Mouse (Mus musculus): ENCODE results near the gene Gm20388. TPM values are rescaled to one million over a fixed set of nuclear protein-coding genes. Genes with fewer than 3 reads are reported as not detected.

Gm20388 gene
- polyA plus RNA-seq, 1 experiment from 2014 or later: 47.1 TPM

- H3K4me3 ChIP-seq (ENCODE audit: inconsistent target): no peak overlapping the region
- peaks cover 69% of the 10 kb centered on the region for H3K36me3 ChIP-seq (ENCODE audit: inconsistent target)
- no peak overlapping the region for H3K27ac ChIP-seq
- 93% methylated on average over 11 of the region's 11 CpGs for WGBS (ENCODE audit: missing documents)
- peaks cover 29% of the 10 kb centered on the region for H3K79me2 ChIP-seq (ENCODE audit: inconsistent target)
Observed at GRCm38 (mm10) chr8:122896317-122896716, 2985.7 kb downstream of the Gm20388 start.

DNA sequence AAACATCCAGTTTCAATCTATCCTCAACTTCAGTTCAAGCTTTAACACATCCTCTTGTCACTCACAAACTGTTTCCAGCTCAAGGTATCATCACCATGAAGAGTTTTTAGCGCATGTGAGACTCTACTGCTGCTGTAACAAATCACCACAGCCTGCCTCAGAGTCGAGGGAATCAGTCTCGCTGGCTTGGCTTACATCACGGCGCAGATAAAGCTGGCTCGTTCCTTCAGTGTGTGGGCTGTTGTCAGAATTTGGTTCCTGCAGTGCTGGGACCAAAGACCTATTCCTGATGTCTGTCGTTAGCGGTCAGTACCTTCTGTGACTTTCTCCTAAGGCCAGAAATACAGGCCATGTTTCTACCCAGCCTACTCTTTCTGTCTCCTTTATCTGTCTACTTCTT, 2986.6 kb downstream of the Gm20388 start:
- Histone ChIP-seq H3K4me3 (ENCODE audit: inconsistent target) (no peak overlapping the region), H3K27ac (no peak overlapping the region), H3K36me3 (ENCODE audit: inconsistent target) (peaks cover 62% of the 10 kb centered on the region), H3K79me2 (ENCODE audit: inconsistent target) (peaks cover 38% of the 10 kb centered on the region)
- 96% methylated on average over 8 of the region's 8 CpGs for WGBS (ENCODE audit: missing documents)

GRCm38 (mm10) chr8:122898018-122898417, 2987.4 kb downstream of the Gm20388 start:
- no peak overlapping the region for H3K27ac ChIP-seq
- peaks cover 42% of the 10 kb centered on the region for H3K79me2 ChIP-seq (ENCODE audit: inconsistent target)
- H3K36me3 ChIP-seq (ENCODE audit: inconsistent target): peaks cover 60% of the 10 kb centered on the region
- 62% methylated on average over 4 of the region's 4 CpGs for WGBS (ENCODE audit: missing documents)
- no peak overlapping the region for H3K4me3 ChIP-seq (ENCODE audit: inconsistent target)

DNA sequence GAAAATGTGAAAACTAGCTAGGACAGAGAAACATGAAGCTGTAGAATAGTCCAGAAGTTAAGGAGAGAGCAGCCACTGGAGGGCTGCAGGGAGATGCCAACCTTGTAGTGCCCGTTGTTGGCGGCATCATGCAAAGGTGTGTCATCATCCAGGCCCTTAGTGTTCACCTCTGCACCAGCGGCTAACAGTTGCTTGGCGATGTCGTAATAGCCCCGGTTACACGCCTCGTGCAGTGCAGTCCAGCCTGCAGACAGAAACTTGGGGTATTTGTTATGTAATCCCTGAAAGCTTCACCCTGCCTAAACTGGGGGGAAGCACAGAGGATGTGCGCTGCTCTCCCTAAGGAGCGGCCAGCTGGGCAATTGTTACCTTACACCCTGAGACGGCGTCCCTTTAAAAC, 2987.8 kb downstream of the Gm20388 start:
- H3K79me2 ChIP-seq (ENCODE audit: inconsistent target): peaks cover 44% of the 10 kb centered on the region
- H3K4me3 ChIP-seq (ENCODE audit: inconsistent target): no peak overlapping the region
- no peak overlapping the region for H3K27ac ChIP-seq
- peaks cover 55% of the 10 kb centered on the region for H3K36me3 ChIP-seq (ENCODE audit: inconsistent target)
- 31% methylated on average over 12 of the region's 12 CpGs for WGBS (ENCODE audit: missing documents)

DNA sequence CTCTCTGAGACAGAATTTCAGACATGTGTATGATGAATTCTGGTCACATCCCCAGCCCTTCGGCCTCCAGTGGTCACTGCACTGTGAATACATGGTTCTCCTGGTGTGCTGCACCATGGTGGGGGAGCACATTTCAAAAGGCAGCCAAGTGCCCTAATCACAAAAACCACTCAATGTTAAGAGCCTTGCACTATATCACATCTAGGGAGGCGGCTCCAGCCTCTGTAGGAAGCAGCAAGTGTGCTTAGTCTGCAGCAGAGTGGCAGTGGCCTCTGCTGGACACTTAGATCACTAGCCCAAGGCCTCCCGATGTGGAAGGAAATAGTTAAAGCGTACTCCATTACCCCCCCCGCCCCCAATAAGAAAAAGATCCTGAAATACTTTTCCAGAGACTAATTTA, 2988.4 kb downstream of the Gm20388 start:
- Histone ChIP-seq H3K4me3 (ENCODE audit: inconsistent target) (no peak overlapping the region), H3K27ac (no peak overlapping the region), H3K79me2 (ENCODE audit: inconsistent target) (peaks cover 50% of the 10 kb centered on the region), H3K36me3 (ENCODE audit: inconsistent target) (peaks cover 50% of the 10 kb centered on the region)
- 83% methylated on average over 5 of the region's 5 CpGs for WGBS (ENCODE audit: missing documents)

DNA sequence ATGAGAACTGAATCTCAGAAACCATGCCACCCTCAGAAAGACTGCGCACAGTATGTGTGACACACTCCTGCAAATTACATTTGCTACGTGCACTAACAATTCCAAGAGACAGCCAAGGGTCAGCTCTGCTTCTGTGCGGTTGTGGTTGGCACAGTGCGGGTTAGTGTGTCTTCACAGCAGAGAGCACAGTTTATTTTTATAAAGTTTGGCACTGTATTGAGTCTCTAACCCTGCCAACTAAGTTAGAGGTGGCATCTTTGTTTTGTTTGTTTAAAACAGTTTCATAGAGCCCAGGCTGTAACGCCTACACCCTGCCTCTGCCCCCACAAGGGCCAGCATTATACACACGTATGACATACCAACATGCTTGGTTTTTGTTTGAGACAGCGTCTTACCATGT, 2990.8 kb downstream of the Gm20388 start:
- H3K36me3 ChIP-seq (ENCODE audit: inconsistent target): peaks cover 26% of the 10 kb centered on the region
- no peak overlapping the region for H3K4me3 ChIP-seq (ENCODE audit: inconsistent target)
- 98% methylated on average over 7 of the region's 7 CpGs for WGBS (ENCODE audit: missing documents)
- peaks cover 74% of the 10 kb centered on the region for H3K79me2 ChIP-seq (ENCODE audit: inconsistent target)
- no peak overlapping the region for H3K27ac ChIP-seq

GRCm38 (mm10) chr8:122901892-122902515, 2991.4 kb downstream of the Gm20388 start:
- no peak overlapping the region for H3K4me3 ChIP-seq (ENCODE audit: inconsistent target)
- WGBS (ENCODE audit: missing documents): 93% methylated on average over 8 of the region's 8 CpGs
- peaks cover 20% of the 10 kb centered on the region; the same call in 1 of the 2 replicates for H3K36me3 ChIP-seq (ENCODE audit: inconsistent target)
- no peak overlapping the region for H3K27ac ChIP-seq
- peaks cover 78% of the 10 kb centered on the region for H3K79me2 ChIP-seq (ENCODE audit: inconsistent target)

- WGBS (ENCODE audit: missing documents): 93% methylated on average over 3 of the region's 3 CpGs
Observed at GRCm38 (mm10) chr8:122902581-122902980, 2991.9 kb downstream of the Gm20388 start.

GRCm38 (mm10) chr8:122903002-122903401, 2992.4 kb downstream of the Gm20388 start:
- Histone ChIP-seq H3K4me3 (ENCODE audit: inconsistent target) (no peak overlapping the region), H3K27ac (no peak overlapping the region), H3K36me3 (ENCODE audit: inconsistent target) (peaks cover 21% of the 10 kb centered on the region; the same call in 1 of the 2 replicates), H3K79me2 (ENCODE audit: inconsistent target) (peaks cover 88% of the 10 kb centered on the region)
- 94% methylated on average over 5 of the region's 5 CpGs for WGBS (ENCODE audit: missing documents)

More at GRCm38 (mm10) chr8:122902581-122902980, 2991.9 kb downstream of the Gm20388 start:
- H3K36me3 ChIP-seq (ENCODE audit: inconsistent target): peaks cover 17% of the 10 kb centered on the region; the same call in 1 of the 2 replicates
- peaks cover 83% of the 10 kb centered on the region for H3K79me2 ChIP-seq (ENCODE audit: inconsistent target)
- no peak overlapping the region for H3K27ac ChIP-seq
- H3K4me3 ChIP-seq (ENCODE audit: inconsistent target): no peak overlapping the region

DNA sequence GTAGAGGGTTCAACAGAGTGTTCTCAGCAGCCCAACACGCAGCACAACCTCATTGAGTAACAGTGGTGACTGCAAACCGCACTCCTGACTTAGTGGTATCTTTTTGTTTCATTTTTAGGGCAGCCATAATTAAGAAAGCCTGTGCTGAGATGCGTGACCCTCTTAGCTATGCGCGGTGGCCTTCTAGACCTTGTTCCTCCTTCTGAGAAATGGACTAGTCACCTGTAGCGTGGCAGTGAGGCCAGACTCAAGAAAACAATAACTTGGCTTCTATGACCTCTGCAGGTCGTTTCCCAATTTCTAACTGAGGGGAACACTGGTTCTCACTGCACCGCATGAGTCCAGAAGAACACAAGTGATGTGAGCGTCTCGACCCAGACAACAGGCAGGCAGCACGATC, 2993.9 kb downstream of the Gm20388 start:
- no peak overlapping the region for H3K4me3 ChIP-seq (ENCODE audit: inconsistent target)
- peaks cover 98% of the 10 kb centered on the region for H3K79me2 ChIP-seq (ENCODE audit: inconsistent target)
- WGBS (ENCODE audit: missing documents): 85% methylated on average over 10 of the region's 11 CpGs
- H3K36me3 ChIP-seq (ENCODE audit: inconsistent target): peaks cover 27% of the 10 kb centered on the region; the same call in 1 of the 2 replicates
- no peak overlapping the region for H3K27ac ChIP-seq

- Histone ChIP-seq H3K36me3 (ENCODE audit: inconsistent target) (peaks cover 19% of the 10 kb centered on the region; the same call in 1 of the 2 replicates), H3K27ac (no peak overlapping the region), H3K79me2 (ENCODE audit: inconsistent target) (peaks cover 98% of the 10 kb centered on the region), H3K4me3 (ENCODE audit: inconsistent target) (no peak overlapping the region)
- 100% methylated on average over 2 of the region's 4 CpGs for WGBS (ENCODE audit: missing documents)
Observed at GRCm38 (mm10) chr8:122905346-122905745, 2994.7 kb downstream of the Gm20388 start.

DNA sequence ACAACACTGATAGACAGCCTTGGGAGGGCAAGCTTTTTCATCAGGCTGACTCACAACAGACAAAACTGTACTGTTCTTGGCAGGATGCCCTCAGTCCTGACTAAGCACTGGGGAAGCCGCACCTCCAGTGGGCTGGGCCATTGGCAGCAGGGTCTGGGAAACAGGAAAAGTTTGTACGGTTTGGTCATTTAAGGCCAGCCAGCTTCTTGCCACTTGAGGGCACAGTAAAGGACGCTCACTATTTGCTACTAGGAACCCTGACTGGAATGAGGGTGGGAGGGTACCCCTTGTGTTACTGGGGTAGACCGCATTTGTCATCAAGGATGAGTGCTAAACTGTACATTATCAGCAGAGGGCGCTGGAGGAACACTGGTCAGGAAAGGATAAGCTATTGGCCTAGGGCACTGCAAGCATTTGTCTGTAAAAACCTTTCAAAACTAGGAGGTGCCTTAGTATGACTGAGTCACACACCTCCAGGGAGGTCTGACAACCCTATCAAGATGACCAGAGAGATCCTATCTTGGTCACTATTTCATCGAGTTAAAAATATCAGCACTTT, 2995.9 kb downstream of the Gm20388 start:
- no peak overlapping the region for H3K4me3 ChIP-seq (ENCODE audit: inconsistent target)
- 5% methylated on average over 6 of the region's 6 CpGs for WGBS (ENCODE audit: missing documents)
- peaks cover 98% of the 10 kb centered on the region for H3K79me2 ChIP-seq (ENCODE audit: inconsistent target)
- H3K36me3 ChIP-seq (ENCODE audit: inconsistent target): 0 out of 2 replicates have a peak, but pooled peaks cover 18% of the 10 kb centered on the region
- H3K27ac ChIP-seq: peak overlapping the region; percentile 56

DNA sequence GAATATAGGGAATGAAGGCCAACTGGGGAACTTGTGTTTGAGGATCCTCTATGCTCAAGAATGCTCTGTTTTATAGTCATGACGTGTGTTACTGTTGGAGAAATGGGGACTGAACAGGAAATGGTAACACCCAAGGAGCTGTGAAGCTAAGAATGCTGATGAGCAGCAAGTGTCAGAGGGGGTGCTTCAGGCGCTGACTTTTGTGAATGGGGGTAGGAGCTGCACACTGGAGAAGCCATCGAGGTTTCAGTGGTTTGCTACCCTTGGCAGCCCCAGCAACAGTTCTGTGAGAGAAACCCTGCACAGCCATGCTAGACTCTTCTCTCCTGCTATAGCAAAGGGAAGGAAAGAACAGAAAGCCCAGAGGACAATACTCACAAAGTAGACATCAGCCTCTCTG, 3001.5 kb downstream of the Gm20388 start:
- Histone ChIP-seq H3K36me3 (ENCODE audit: inconsistent target) (0 out of 2 replicates have a peak, but pooled peaks cover 13% of the 10 kb centered on the region), H3K27ac (peak overlapping the region; percentile 42), H3K79me2 (ENCODE audit: inconsistent target) (peaks cover 100% of the 10 kb centered on the region), H3K4me3 (ENCODE audit: inconsistent target) (no peak overlapping the region)
- 26% methylated on average over 3 of the region's 3 CpGs for WGBS (ENCODE audit: missing documents)

DNA sequence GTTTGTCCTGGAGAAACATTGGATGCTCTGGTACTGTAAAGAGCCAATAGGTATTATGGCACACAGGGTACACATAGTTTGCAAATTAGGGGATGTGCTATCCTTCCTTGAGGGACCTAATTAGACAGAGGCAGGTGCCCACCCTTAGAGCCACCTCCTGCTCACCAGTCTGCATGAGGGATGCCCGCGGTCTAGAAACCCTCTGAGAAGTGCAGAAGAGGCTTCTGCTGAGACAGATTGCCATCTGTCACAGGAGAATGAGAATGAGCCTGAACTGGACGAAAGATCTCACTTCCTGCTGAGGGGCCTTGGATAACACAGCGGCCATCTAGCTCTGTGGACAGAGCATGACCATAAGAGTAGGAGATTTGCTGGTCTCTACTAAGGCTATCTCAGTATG, 3002.2 kb downstream of the Gm20388 start:
- H3K79me2 ChIP-seq (ENCODE audit: inconsistent target): peaks cover 100% of the 10 kb centered on the region
- WGBS (ENCODE audit: missing documents): 90% methylated on average over 4 of the region's 4 CpGs
- no peak overlapping the region for H3K4me3 ChIP-seq (ENCODE audit: inconsistent target)
- H3K36me3 ChIP-seq (ENCODE audit: inconsistent target): 0 out of 2 replicates have a peak, but pooled peaks cover 8% of the 10 kb centered on the region
- peak overlapping the region; percentile 42 for H3K27ac ChIP-seq

DNA sequence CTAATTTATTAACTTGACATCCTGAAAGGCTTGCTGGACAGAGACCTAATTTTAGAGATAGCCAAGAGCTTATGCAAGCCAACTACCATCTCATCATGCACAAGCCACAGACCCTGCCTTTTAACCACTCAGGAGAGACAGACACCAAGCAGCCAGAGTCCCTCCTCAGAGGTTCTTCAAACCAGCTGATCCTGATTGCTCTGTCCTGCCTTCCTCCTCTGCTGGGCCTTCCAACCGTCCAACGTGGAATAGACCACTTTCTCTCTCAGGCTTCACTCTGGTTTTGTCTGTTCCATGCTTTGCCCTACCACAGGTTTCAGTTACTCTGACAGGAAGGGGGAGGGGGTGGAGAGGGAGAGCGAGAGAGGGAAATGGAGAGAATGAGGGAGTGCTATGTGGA, 3006.1 kb downstream of the Gm20388 start:
- H3K27ac ChIP-seq: no peak overlapping the region
- WGBS (ENCODE audit: missing documents): 3% methylated on average over 3 of the region's 3 CpGs
- H3K4me3 ChIP-seq (ENCODE audit: inconsistent target): no peak overlapping the region
- H3K79me2 ChIP-seq (ENCODE audit: inconsistent target): peaks cover 100% of the 10 kb centered on the region
- H3K36me3 ChIP-seq (ENCODE audit: inconsistent target): no peaks in the 10 kb centered on the region

Measured in macrophage (primary cell).